Mouse (Mus musculus) liver, adult 2 months (tissue): Measurements from ENCODE around the gene Lekr1. TPM values are rescaled to one million over a fixed set of nuclear protein-coding genes. Genes with fewer than 3 reads are reported as not detected.

ENCODE experiments used
- DNase-seq: peaks from one replicate; pipeline ENCODE4 v3.0.0-alpha.2; 2011; ENCODE audit warnings: low read depth, low spot score; ENCODE audit errors: extremely low read depth
- H3K27ac ChIP-seq: fragments of 200-500 bp; replicated peaks from 2 replicates; pipeline ENCODE4 v1.5.1; 2012; ENCODE audit warnings: low read depth, mild to moderate bottlenecking, control low read depth, inconsistent platforms, low read length; ENCODE audit not compliant: insufficient read depth
- H3K27me3 ChIP-seq: fragments of 200-500 bp; 2 replicates; pipeline ENCODE4 v1.6.1; 2012; ENCODE audit warnings: mild to moderate bottlenecking, moderate library complexity, low read length, inconsistent platforms; ENCODE audit not compliant: control insufficient read depth, insufficient read depth
- H3K36me3 ChIP-seq: fragments of 200-500 bp; 2 replicates; pipeline ENCODE4 v1.6.1; 2012; ENCODE audit warnings: low read length, inconsistent platforms; ENCODE audit not compliant: control insufficient read depth, insufficient read depth
- H3K4me1 ChIP-seq: fragments of 200-500 bp; 2 replicates; pipeline ENCODE4 v1.6.1; 2011; ENCODE audit warnings: low read length; ENCODE audit not compliant: control insufficient read depth, insufficient read depth
- H3K4me3 ChIP-seq: fragments of 200-500 bp; 2 replicates; pipeline ENCODE4 v1.5.1; 2011; ENCODE audit warnings: low read depth, mild to moderate bottlenecking, control low read depth, low read length, moderate library complexity; ENCODE audit not compliant: insufficient read depth
- H3K79me2 ChIP-seq: fragments of 200-500 bp; 2 replicates; pipeline ENCODE4 v1.6.1; 2012; ENCODE audit warnings: inconsistent platforms, mild to moderate bottlenecking, low read length, moderate library complexity; ENCODE audit not compliant: control insufficient read depth, insufficient read depth
- H3K9ac ChIP-seq: fragments of 200-500 bp; 2 replicates; pipeline ENCODE4 v1.6.1; 2012; ENCODE audit warnings: low read depth, mild to moderate bottlenecking, control low read depth, inconsistent platforms, low read length
- CTCF ChIP-seq: fragments of 200-500 bp; IDR thresholded peaks from 2 replicates; pipeline ENCODE4 v1.5.1; 2011; ENCODE audit warnings: low read depth, low read length, control low read depth
- POLR2A ChIP-seq: fragments of 200-500 bp; IDR thresholded peaks from 2 replicates; pipeline ENCODE4 v1.6.1; 2011; ENCODE audit warnings: low read length, control low read depth; ENCODE audit not compliant: insufficient read depth; ENCODE audit errors: extremely low read depth
- WGBS: fragments of 180-500 bp; shearing (Covaris S2); methylation state at CpG from one replicate; pipeline ENCODE4 v1.1.7; 2018; 5-methylcytosine and 5-hydroxymethylcytosine counted together
- polyA plus RNA-seq: library from polyadenylated mRNA; depleted of rRNA; stranded (reverse); fragments of >200 nt; gene quantifications from 2 replicates; pipeline ENCODE4 v1.2.3, GENCODE M21; 2012; rRNA removed
- total RNA-seq: library from RNA; depleted of rRNA; stranded (reverse); fragments of >200 nt; gene quantifications from 2 replicates; pipeline ENCODE4 v1.2.3, GENCODE M21; 2014; rRNA removed

Lekr1 gene
- total and polyA plus RNA-seq, 2 experiments: 0.09 TPM; not detected in 1

DNA sequence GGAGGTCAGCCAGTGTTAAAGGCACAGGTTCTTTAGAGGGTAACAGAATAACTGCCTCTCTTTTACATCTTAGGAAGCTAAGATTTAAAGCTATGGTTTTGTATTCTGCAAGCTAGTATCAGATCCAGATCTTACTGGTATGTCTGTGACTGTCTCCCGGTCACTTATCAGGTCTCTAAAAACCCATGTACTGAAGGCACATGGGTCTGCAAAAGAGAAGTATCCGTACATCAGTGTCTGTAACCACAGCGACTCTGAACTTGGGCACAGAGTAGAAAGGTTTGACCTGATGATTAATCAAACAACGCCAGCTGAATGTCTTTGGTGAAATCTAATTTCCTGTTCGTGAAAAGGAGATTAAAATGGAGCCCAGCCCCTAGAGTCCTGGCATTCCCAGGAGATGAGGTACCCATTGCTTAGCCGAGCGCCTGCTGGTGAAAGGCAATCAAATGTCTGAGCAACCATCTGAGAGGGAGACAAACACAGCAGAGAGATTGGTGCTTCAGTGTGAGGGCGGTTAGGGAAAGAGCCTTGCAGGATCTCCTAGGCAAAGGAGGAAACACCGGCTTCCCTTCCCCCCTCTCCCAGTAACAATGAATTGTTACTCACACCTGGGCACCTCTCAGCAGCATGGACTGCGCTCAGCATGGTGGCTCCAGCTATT, 205.7 kb downstream of the Lekr1 start:
- Histone ChIP-seq H3K4me1 (no peaks in the 10 kb centered on the region), H3K9ac (no peak overlapping the region), H3K27me3 (no peaks in the 10 kb centered on the region), H3K79me2 (no peaks in the 10 kb centered on the region), H3K4me3 (no peak overlapping the region), H3K27ac (no peak overlapping the region), H3K36me3 (no peaks in the 10 kb centered on the region)
- no peak for DNase-seq
- 68% methylated on average over 10 of the region's 10 CpGs for WGBS
- TF ChIP-seq POLR2A (no peak), CTCF (no peak)

DNA sequence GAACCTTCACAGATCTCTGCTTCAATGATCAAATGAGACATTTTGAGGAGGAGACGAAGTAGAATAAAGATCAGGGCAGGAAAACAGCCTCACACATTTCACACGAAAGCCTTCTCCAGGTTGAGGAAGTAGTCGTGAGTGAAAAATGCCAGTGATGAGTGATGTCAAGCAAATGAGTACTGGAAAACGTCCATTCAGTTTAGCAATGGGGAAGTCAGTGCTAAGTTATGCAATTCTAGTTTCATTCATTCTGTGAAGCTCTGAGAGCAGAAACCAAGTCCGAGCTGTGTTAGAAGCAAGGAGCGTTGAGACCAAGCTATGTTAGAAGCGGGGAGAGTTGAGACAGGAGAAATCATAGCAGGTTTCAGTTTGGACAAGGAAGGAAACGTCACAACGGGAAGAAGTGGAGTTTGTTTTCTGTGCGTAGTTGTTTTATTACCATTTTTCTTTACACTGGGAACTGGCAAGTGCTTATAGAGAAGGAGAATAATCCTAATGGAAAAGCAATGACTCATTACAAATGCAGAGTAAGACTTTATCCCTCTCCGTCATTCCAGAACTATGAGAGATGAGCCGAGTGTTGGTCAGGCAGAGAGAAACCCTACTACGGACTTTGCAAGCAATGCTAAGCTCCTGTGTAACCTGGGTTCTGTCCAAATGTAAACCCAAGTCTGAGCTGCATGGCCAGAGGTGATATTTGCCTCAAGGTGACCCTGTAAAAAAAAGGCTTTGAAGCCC, 207.2 kb downstream of the Lekr1 start:
- no peak for TF ChIP-seq CTCF
- no peak for TF ChIP-seq POLR2A
- Histone ChIP-seq H3K79me2 (no peaks in the 10 kb centered on the region), H3K9ac (no peak overlapping the region), H3K27me3 (no peaks in the 10 kb centered on the region), H3K4me1 (no peaks in the 10 kb centered on the region), H3K27ac (no peak overlapping the region), H3K4me3 (no peak overlapping the region), H3K36me3 (no peaks in the 10 kb centered on the region)
- WGBS: 75% methylated on average over 13 of the region's 13 CpGs
- peak; percentile 24 for DNase-seq

Other genes starting within 250 kb of the Lekr1 start
- gene Tiparp, start 137.8 kb upstream of the Lekr1 start, total RNA-seq: 6.0 and 6.5 TPM in 2 replicates
- 0.91 and 1.1 TPM in 2 replicates for gene Tiparp, start 137.8 kb upstream of the Lekr1 start, polyA plus RNA-seq